Mouse (Mus musculus) heart, postnatal 14 days (tissue): ENCODE results near the gene Npas3. TPM values are rescaled to one million over a fixed set of nuclear protein-coding genes. Genes with fewer than 3 reads are reported as not detected.

Experiments
- DNase-seq, 2 experiments: peaks; one replicate each; pipeline ENCODE4 v3.0.0; 2021 to 2022
- intact Hi-C: fragments of 180-260 bp; cut with DNase I; formaldehyde crosslinking; loops from one replicate; pipeline ENCODE4 v1.15.1; 2025
- total RNA-seq, 2 experiments: library from RNA; stranded (reverse); gene quantifications; 2 replicates each; pipeline ENCODE4 v1.2.3; 2021

The Npas3 gene
- total RNA-seq, 2 experiments from 2014 or later = 0.90 to 1.1 TPM

DNA sequence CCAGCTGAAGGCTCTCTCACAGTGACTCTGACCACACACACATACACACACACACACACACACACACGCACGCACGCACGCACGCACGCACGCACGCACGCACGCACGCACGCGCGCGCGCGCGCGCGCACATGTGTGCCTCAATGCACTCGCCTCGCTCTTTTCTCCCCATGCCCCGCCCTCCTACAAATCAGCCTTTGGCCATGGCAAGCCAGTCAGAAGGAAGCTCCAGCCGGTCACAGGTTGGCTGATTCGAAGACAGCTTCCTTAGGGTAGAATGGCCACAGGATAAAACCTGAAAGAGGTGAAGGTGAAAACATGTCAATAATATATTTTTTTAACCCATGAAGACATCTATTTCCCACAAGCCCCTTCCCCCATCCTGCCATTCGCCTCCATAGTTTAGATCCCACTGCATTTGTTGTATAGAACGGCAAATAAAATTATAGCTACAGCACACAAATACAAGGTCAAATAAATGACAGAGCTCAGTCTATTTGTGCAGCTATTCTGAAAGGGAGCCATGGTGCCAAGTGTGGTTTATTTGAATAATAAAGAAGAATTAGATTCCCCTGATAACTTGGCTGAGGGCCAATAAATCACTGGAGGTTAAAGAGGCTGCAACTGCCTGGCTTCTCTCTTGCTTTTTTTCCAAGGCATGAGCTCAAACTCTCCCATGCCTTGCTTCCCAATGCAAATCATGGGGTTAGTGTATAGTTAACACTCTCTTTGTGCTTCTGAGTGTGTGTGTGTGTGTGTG is 587.7 kb downstream of the Npas3 start:
- intact Hi-C loops = no loop called here
- no peak for DNase-seq

DNA sequence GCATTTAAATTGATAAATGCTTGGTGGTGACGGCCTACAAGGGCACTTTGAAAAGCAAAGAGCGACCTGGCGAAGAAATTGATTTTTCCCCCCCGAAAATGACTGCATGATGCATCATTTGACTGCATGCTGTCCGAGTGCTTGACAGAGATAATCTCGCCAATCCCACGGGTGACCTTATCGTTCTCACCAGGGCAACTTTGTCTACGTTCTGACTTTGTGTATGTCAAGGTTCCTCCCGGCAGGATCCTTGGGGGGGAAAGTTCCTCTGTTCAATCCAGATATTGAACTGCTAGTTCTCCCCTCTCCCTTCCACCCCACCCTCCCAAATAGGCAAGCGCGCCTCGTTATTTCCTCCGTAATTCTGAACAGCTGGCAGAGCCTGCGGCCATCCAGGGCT is 588.9 kb downstream of the Npas3 start:
- intact Hi-C loops = no loop called here

DNA sequence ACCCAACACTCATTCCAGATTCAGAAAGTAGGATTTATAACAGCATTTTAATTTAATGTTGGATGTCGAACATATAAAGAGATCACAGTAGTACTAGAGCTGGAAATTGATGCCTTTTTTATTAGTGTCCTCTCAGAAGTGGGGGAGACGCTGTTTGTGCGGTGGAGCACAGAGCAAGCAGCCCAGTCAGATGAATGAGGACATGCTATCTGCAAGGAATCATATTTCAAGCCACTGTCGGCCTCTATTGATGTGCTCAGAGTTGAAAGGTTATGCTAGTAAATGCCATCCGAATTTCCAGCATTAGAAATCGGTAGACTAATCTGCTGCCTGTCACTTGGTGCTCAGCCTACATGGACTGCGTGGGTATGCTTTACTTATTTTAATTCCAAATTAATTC is 590.1 kb downstream of the Npas3 start:
- no peak for DNase-seq
- intact Hi-C loops = no loop called here

More for the DNA sequence above, 588.9 kb downstream of the Npas3 start:
- no peak for DNase-seq

DNA sequence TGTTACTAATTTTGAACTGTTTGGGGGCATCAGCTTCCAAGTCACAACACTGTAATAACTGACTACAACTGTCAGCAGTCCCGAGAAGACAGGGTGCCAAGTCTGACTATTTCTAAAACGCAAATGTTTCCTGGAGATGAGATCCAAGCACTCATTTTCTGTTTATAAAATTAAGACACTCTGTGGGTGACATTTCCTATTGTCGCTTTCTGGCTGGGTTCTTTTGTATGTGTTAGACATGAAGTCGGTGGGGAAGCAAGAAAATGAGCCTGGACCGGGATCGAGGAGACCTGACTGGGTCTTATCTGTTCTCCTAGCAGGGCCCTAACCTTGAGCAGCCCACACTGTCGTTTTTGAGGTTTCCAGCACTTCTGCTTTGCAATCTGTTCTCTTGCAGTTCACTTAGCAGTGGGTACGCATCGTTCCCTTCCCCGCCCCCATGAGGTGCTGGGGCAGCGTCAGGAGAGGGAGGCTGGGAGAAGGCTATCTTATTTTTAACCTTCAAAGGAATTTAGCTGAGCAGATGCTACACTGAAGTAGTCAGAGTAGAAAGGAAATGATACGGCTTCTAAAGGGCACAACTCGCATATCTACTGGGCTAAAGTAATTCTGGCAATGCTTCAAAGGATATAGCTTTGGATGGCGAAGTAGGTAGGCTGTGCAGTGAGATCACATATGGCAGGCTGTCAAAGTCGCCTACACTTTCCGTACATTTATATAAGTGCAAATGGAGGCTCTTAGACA is 593.6 kb downstream of the Npas3 start:
- intact Hi-C loops = no loop called here
- no peak for DNase-seq

DNA sequence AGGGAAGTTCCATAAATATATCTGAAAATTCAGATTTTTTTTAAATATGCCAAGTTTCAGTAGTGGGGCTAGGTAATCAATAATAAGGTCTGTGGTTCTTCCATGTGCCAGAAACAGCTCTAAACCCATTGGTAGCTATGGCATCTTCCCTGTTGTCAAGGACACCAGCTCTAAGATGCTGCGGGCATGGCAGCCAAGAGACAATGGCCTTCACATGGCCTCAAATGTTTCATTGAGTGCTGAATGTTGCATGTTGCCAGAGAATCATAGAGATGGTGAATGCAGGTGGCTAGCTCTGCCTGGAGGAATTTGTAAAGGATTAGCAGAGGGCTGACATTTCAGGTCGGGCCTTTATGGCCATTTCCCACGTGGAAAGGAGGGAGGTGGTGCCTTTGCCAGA is 595.1 kb downstream of the Npas3 start:
- intact Hi-C loops = no loop called here
- no peak for DNase-seq

DNA sequence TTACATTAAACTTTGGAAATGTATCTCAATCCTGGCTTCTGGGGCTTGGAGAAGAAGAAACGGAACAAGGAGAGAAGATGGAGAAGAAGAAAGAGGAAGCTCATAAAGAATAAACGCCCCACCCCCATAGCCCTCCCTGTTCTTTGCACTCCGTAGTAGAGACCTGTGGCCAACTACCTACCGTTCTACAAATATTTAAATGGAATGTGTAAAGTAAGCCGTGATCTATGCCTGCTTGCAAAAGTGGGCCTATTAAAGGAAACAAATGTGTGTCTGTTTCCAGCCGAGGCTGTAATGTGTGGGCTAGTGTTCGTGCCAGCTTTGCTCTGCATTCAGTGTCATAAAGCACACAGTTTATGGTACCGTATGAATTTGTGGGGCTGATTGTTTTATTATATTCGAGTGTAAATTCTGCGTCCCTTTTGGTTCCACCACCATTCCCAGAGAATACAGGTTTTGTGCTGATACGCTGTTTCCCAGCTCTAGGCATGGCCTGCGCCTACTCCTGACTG is 597.7 kb downstream of the Npas3 start:
- no peak for DNase-seq
- intact Hi-C loops = no loop called here

DNA sequence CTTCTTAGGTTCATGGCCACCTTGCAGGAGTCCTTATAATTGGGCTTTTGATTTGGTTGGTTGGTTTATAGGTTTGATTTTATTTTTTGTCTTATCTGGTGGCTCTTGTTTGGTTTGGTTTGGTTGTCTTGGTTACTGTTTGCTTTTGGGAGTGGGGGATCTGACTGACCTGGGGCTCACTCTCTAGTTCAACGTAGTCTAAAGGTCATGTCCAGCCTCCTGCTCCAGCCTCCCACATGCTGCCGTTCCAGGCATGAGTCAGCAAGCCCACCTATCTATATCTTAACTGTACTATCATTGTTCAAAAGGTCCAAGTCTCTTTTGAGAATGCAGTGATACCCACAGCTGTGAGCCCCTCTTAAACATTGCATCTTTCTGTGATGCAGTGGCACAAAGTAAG is 600.8 kb downstream of the Npas3 start:
- DNase-seq = no peak
- intact Hi-C loops = no loop called here

DNA sequence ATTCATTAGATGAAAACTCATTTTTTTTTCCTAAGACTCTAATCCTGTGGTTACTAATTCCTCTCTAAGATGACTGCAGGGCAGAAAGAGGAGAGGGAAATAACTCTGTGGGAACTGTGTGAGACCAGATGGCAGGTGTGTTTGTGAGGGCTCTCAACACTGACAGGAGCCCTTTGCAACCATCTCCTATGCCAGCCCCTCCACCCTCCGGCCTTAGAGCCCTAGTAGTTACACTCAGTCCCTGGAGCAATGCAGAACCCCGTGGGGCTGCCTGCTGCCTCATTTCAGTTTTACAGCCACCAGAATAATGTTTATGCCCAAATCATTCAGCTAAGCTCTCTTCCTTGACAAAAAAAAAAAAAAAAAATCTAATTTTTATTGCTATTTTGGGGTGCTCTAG is 604.0 kb downstream of the Npas3 start:
- intact Hi-C loops = no loop called here

DNA sequence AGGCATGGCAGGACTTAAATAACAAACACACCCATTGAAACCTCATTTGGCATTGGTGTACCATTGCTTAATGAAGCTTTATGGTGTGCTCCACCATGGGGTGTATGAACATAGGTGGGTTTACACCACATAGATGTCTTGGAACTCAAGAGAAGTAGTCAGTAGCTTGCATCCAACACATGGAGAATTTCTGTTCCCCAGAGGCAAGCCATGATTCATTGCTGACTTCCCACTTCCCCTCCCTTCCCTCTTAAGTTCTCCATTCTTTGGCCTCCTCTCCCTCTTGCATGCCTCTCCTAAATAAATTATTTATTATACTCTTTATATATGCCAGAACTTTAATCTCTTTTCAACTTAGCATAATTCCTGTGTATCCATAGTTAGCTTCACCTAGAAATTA is 611.7 kb downstream of the Npas3 start:
- no peak for DNase-seq
- intact Hi-C loops = no loop called here

More for the DNA sequence above, 604.0 kb downstream of the Npas3 start:
- no peak for DNase-seq

DNA sequence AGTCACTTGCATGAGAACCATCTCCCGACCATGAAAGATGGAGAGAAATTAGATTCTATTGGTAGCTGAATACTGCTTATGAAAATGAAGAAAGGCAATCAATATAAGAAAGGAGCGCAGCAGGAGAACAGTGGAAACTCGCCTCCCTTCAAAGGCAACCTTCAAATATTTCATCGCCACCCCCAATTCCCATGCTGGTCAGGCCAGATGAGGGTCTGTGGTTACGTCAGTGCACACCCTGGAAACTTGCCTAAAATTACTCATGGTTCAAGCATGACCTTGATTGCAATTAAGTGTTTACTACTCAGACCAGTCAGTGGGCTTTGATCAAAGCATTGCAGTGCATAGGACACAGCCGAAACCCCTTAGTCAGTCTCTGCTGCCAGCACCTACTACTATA is 613.8 kb downstream of the Npas3 start:
- no peak for DNase-seq
- intact Hi-C loops = no loop called here

DNA sequence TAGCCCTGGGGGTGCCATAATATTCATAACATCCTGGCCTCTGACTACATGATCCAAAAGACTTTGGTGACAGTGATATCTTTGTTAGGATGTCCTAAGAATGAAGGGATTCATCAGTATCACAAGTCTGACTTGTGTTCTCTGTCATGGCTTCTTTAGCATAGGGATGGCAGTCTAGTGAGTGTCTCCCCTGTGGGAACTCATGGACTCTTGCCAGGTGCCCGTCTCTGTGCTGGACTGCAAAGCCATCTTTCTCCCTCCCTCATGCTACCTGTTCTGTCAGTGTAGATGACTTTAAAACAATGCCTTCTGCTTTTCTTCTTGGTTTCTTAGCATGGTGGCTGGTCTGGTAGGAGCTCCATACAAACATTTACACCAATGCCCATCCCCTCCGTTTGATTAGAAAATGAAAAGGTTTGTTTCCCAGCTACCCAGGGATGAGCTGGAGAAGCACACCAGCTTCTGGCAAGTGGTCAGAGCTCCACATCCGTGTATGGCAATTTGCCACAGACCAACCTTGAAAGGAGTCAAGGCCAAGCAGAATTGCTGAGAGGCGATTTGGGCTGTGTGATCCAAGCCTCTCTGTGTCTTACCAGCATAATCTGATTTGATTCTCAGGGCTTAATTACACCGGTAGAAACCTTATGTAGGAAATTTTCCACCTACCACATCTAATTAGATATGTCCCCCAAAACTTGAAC is 616.1 kb downstream of the Npas3 start:
- no peak for DNase-seq
- intact Hi-C loops = no loop called here

DNA sequence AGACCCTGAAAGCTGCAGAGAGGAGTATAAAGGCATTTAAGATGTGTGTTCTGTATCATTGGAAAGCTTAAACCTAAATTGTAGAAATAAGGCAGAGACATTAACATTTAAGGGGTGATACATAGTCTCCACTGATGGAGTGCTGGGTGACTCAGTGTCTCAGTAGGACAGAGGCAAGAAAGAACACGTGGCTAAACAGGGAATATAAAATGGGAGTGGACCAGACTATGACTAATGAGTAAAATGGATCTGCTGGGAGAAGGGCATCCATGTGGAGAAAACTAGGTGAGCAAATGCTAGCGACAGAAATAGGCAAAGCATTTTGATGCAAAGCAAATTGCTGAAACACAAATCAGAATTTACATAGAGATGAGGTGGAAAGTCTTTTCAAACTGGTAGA is 617.2 kb downstream of the Npas3 start:
- intact Hi-C loops = no loop called here
- no peak for DNase-seq

DNA sequence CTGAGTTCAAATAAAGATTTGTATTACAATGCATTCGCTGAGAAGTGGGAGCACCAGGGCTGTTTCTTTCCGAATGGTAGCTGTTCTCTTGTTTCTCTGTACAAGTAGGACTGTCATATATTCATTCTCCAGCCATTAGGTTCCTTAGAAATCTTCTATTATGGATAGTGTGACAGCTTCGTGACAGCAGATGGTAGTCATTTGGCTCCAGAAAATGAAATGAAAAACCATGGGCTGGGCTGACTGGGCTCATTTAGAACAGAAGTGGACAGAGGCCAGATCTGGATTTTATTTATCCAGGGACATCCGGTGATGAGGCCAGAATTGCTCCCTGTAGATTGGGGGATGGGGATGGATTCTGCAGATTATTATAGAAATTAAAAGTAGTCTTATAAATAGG is 621.5 kb downstream of the Npas3 start:
- intact Hi-C loops = no loop called here
- DNase-seq = no peak

DNA sequence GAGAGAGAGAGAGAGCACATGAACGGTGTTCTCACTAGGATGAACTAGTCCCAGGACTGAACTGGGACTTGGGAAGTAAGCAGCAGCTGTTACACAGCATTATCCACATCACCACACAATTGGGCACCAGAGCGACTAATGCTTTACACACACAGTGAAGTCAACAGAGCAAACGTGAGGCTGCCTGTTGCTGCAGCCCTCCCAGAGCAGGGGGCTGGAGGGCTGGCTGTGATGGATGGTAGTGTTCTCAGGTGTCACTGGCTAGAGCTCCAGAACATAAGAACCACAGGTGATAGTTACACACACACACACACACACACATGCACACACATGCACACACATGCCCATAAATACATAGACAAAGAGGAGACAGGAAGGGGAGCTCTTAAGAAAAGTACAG is 626.7 kb downstream of the Npas3 start:
- DNase-seq = no peak
- intact Hi-C loops = no loop called here

DNA sequence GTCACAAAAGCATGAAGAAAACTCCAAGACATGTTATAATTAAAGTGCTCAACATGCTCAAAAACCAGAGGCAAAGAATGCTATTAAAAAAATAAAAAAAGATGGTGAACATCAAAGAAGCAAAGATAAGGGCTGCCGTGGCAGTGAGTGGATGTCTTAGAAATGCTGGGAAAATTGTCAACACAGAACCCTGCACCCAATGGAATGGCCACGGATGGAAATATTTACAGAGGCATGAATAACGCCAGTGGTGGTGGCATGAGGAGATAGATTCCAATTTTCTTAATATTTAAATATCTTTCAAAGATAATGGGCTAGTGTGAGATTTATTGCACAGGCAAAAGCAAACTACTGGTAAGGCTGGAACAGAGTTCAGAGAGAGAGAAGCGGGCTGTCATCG is 628.2 kb downstream of the Npas3 start:
- intact Hi-C loops = no loop called here
- no peak for DNase-seq

DNA sequence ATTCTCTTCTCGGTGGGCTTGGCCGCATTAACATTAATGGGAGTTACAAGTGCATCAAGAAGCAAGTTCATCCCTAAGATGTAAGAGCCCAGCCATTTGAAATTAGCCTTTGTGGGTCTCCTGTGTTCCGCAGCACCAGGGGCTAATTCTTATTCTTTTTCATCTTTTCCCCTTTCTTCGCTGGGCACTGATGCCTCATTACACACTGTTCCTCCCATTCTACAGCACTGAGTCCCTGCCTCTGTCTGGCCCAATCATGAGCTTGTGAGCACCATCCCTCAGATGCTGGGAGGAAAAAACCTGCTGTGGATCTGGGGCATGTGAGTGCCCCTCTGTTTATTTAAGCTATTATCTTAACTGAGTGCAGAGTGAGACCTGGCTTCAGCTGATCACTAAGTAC is 633.2 kb downstream of the Npas3 start:
- intact Hi-C loops = no loop called here

DNA sequence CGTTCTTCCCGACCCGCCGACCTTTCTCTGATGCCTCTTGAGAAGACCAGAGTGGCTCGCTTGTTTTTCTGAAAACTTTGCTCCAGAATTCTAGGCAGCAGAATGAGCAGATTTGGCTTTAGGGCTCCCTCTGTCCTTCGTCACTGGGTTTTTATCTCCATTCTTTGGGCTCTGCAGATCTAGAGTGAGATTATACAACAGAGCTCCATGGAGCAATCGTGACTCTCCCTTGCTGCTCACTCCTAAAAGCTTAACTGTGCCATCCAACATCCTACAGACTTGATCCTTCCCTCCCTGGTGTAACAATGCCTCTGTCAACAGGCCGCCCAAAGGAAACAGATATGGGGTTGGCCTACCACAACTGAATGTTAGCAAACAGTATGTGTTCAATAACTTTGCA is 634.4 kb downstream of the Npas3 start:
- intact Hi-C loops = no loop called here

More for the DNA sequence above, 633.2 kb downstream of the Npas3 start:
- DNase-seq = no peak

DNA sequence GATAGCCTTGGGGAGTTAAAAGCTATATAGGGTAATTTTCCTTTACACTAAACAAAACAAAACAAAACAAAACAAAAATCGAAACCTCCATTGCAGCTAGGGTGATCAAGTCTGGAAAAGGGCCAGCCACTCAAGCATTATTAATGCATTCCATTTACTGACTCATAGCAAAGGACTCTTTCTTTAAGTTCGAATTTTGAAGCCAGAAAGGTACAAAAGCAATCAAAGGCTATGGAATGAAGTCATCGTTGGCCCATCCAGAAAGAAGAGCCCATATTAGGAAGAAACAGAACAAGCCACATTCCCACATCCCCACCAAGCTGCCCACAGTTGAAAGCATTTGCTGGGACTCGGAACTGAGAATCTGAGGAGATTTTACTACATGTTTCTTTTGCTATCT is 640.1 kb downstream of the Npas3 start:
- no peak for DNase-seq
- intact Hi-C loops = no loop called here

More for the DNA sequence above, 634.4 kb downstream of the Npas3 start:
- no peak for DNase-seq

DNA sequence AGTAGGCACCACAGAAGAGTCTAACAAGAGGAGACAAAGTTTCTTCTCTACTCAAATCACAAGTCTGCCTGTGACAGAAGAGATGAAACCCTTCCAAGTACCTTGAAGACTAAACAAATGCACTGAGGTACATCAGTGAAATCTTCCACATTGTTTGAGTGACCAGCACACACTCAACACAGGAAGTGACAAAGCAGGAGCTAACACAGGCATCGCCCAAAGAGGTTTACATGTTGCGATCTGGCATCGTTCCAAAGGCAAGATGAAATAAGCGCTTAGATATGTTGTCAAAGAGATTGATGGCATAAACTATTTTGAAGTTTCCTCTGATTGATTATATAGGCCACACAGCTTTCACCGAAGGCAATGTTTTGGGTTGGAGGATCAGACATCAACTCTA is 647.4 kb downstream of the Npas3 start:
- DNase-seq = no peak
- intact Hi-C loops = no loop called here

DNA sequence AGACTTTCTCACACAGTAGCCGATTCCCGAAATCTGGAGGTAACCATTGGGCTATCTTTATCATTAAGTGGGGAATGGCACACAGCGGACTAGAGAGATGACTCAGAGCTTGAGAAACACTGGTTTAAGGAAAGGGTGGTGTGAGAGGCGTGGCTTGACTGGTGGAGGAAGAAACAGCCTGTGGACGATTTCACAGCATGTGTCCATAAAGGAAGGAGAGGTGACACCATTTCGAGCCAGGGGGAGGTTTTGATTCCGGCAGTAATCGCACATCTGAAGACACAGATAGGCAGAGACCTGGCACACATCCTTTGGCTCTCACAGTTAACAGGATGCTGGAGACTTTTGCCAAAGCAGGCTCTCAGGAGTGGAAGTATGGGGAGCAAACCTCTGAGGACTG is 660.3 kb downstream of the Npas3 start:
- no peak for DNase-seq
- intact Hi-C loops = no loop called here

DNA sequence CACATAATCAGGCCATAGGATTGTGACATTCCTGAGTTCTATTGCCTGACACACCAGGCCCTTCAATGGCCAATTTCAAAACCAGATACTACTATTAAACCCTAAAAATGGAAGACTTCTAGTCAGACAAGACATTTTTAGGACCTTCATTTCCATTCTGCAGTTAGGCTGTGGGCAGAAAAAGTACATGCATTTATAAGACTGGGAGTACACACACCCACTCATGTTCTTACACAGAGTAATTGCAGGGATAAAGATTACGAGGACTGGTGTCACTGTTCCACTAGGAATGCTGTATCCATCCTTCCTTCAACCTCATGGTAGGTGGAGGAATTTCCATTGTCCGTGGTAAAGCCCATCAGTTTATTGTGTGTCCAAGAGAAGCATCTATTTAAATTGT is 661.7 kb downstream of the Npas3 start:
- DNase-seq = no peak
- intact Hi-C loops = no loop called here
